Mouse (Mus musculus) intestine, postnatal 0 days (tissue): ENCODE measurements around the gene Fitm2. TPM values are rescaled to one million over a fixed set of nuclear protein-coding genes. Genes with fewer than 3 reads are reported as not detected.
A peak's percentile ranks its signal among the peaks of the same experiment; 100 is the strongest.
"Not testable (repeated sequence)": the region's sequence is repeated elsewhere in the genome, so short reads cannot be mapped to it uniquely, and the experiment has no call there.

ENCODE experiments used
- ATAC-seq: fragments of 200-750 bp; cut with Nextera tagmentation; 2 replicates; pipeline ENCODE4 v1.8.0; 2017; ENCODE audit warnings: mild to moderate bottlenecking, moderate TSS enrichment, moderate library complexity
- H3K27ac ChIP-seq: fragments of 300-500 bp; sonication (generic); 2 replicates; pipeline ENCODE4 v1.5.1; 2014; ENCODE audit warnings: mild to moderate bottlenecking, low read depth, low read length, moderate library complexity
- H3K27me3 ChIP-seq: fragments of 300-500 bp; sonication (generic); replicated peaks from 2 replicates; pipeline ENCODE4 v1.6.1; 2014; ENCODE audit warnings: low read length, mixed read lengths; ENCODE audit not compliant: control insufficient read depth, insufficient read depth
- H3K36me3 ChIP-seq: fragments of 300-500 bp; sonication (generic); 2 replicates; pipeline ENCODE4 v1.6.1; 2014; ENCODE audit warnings: mild to moderate bottlenecking, moderate library complexity; ENCODE audit not compliant: control insufficient read depth, insufficient read depth
- H3K4me1 ChIP-seq: fragments of 300-500 bp; sonication (generic); replicated peaks from 2 replicates; pipeline ENCODE4 v1.6.1; 2014; ENCODE audit warnings: antibody characterized with exemption, low read length, mixed read lengths; ENCODE audit not compliant: control insufficient read depth, insufficient read depth
- H3K4me2 ChIP-seq: fragments of 300-500 bp; sonication (generic); replicated peaks from 2 replicates; pipeline ENCODE4 v1.6.1; 2014; ENCODE audit warnings: low read depth, mild to moderate bottlenecking, moderate library complexity
- H3K4me3 ChIP-seq: fragments of 300-500 bp; sonication (generic); 2 replicates; pipeline ENCODE4 v1.5.1; 2014; ENCODE audit warnings: low read depth, low read length
- H3K9ac ChIP-seq: fragments of 300-500 bp; sonication (generic); 2 replicates; pipeline ENCODE4 v1.6.1; 2014; ENCODE audit warnings: mild to moderate bottlenecking, low read depth, low read length
- H3K9me3 ChIP-seq: fragments of 300-500 bp; sonication (generic); 2 replicates; pipeline ENCODE4 v1.6.1; 2016; ENCODE audit warnings: mixed run types; ENCODE audit not compliant: control insufficient read depth
- CTCF ChIP-seq: sonication (generic); IDR thresholded peaks from 2 replicates; pipeline ENCODE4 v1.5.1; 2016; ENCODE audit warnings: low read depth, mild to moderate bottlenecking, control low read depth, antibody characterized with exemption, moderate library complexity
- WGBS: fragments of 180-500 bp; shearing (Covaris S2); extraction: QIAGEN DNeasy Blood & Tissue Kit; methylation state at CpG from one replicate; pipeline ENCODE4 v1.1.7; 2014; 5-methylcytosine and 5-hydroxymethylcytosine counted together
- polyA plus RNA-seq: library from polyadenylated mRNA; unstranded; fragments of >200 nt; fragmentation: Nextera tagmentation; extraction: Ambion mirVana; gene quantifications from 2 replicates; pipeline ENCODE4 v1.2.1, GENCODE M21; 2015

The Fitm2 gene
- polyA plus RNA-seq, 1 experiment from 2014 or later = 5.3 TPM

DNA sequence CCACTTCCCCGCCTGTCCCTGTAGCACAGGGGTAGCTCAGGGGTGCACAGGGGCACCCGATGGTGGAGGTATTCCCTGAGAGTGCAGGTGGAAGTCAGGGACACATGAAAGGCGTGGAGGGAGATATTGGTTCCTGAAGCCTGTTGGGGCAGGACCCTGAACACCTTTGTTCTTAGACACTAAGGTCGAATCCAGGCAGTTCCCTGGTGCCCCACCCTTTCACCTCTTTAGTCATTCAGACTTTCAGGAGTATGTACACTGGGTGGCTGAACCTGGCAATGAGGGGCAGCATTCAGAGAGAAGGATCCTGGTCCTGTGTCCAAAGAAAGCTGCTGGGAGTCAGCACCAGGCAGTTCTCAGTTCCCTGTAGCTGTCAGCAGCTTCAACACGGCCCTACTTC, 10.0 kb downstream of the Fitm2 start:
- Histone ChIP-seq H3K9me3 (no peaks in the 10 kb centered on the region), H3K4me2 (no peak overlapping the region), H3K4me3 (no peak overlapping the region), H3K27ac (no peak overlapping the region), H3K27me3 (peaks cover 15% of the 10 kb centered on the region; the same call in 1 of the 2 replicates), H3K36me3 (peaks cover 7% of the 10 kb centered on the region; the same call in 1 of the 2 replicates), H3K4me1 (no peaks in the 10 kb centered on the region), H3K9ac (no peak overlapping the region)
- no peak for TF ChIP-seq CTCF
- WGBS = 33% methylated on average over 5 of the region's 5 CpGs
- ATAC-seq = no peak

DNA sequence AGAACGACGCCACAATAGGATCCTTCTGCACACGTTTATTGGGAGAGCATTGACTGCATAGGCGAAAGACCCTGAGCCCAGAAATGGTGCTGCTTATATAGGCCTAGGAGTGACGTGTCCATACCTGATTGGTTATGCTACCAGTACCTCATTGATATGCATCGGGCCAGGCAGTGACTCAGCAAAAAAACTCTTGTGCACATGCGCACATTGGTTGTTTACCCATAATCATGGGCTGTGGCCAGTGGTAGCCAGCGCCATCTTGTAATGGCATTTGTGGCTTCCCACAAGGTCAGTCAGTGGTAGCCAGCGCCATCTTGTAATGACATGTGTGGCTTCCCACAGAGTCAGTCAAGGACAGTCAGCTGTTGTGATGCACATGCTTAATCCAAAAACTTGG, 11.1 kb downstream of the Fitm2 start:
- ATAC-seq, H3K27ac ChIP-seq, H3K36me3 ChIP-seq, H3K9ac ChIP-seq, H3K9me3 ChIP-seq, H3K4me3 ChIP-seq, H3K4me2 ChIP-seq, H3K4me1 ChIP-seq: not testable (repeated sequence)
- H3K27me3 ChIP-seq = peaks cover 15% of the 10 kb centered on the region; the same call in 1 of the 2 replicates
- 96% methylated on average over 9 of the region's 9 CpGs for WGBS

DNA sequence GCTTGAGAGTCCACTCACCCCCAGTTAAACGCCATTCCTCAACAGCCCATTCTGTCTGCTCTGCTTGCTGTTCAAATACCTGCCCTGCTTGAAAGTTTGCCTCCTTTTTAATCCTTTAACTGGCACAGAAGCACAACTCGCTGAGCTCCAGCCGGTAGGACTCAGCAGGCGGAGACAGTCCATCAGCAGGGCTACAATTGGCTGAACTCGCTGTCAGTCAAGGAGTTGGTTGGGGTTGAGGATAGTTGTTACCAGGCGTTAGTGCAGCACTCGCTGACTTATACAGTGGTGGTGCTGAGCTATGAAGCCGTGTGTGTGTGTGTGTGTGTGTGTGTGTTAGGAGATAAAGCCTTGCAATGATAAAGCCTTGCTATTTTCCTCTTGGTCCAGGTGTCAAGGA, 11.8 kb downstream of the Fitm2 start:
- TF ChIP-seq CTCF = no peak
- H3K4me3 ChIP-seq = no peak overlapping the region
- no peaks in the 10 kb centered on the region for H3K4me1 ChIP-seq
- H3K4me2 ChIP-seq = no peak overlapping the region
- H3K9me3 ChIP-seq = no peaks in the 10 kb centered on the region
- H3K9ac ChIP-seq = no peak overlapping the region
- WGBS = 91% methylated on average over 8 of the region's 8 CpGs
- peaks cover 15% of the 10 kb centered on the region; the same call in 1 of the 2 replicates for H3K27me3 ChIP-seq
- no peak for ATAC-seq
- peaks cover 4% of the 10 kb centered on the region; the same call in 1 of the 2 replicates for H3K36me3 ChIP-seq
- H3K27ac ChIP-seq = no peak overlapping the region

DNA sequence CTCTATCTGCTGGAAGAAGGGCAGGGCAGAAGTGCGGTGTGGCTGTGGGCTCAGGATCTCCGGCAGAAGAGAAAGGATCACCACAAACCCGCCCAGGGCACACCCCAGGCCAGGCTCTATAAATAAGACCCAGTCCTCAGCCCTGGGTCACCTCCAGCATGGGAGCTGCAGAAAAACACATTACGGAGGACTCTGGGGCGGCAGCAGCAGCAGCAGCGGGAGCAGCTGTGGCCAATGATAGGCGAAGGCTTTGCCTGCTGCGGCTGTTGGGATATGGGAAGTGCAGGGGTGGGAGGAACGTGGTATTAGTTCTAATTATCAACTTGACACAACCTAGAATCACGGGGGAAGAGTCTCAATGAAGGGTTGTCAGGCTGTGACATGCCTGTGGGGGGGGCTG, 13.0 kb downstream of the Fitm2 start:
- no peak overlapping the region for H3K4me2 ChIP-seq
- WGBS = 32% methylated on average over 10 of the region's 10 CpGs
- H3K9me3 ChIP-seq = no peaks in the 10 kb centered on the region
- H3K9ac ChIP-seq = no peak overlapping the region
- no peaks in the 10 kb centered on the region for H3K4me1 ChIP-seq
- H3K36me3 ChIP-seq = no peaks in the 10 kb centered on the region
- no peak for ATAC-seq
- no peak for TF ChIP-seq CTCF
- H3K4me3 ChIP-seq = no peak overlapping the region
- H3K27ac ChIP-seq = no peak overlapping the region
- H3K27me3 ChIP-seq = peaks cover 15% of the 10 kb centered on the region; the same call in 1 of the 2 replicates

DNA sequence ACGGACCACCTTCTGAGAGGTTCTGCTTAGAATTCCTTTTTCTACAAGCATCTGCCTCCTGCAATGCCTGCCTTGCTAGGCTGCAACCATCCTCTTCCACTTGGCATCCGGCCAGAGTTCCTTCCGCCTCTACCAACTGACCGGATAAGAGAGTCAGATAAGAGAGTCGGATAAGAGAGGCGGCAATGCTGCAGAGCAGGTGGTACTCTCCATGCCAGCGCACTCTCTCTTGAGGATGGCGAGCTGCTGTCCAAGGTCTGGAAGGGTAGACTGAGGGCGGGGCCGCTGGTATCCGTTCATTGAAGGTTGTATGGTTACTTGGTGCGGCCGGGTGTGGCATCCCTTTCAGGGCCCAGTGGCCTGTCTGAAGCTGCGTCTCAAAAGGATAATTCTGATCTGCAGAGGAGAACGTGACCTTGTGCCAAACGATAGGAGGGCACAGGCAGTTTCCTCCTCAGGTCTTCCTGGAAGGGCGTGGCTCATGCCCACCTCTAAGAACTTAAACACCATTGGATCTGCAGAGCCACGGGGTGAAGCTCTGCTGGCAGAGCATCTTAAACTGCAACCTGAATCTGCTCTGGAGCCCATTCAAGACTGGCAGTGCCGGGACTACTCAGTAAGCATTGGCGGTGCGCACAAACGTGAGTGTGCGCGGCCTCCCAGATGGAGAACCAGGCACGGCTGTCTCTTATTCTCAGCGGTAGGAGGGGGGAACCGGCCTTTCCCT, 13.7 kb downstream of the Fitm2 start:
- ATAC-seq = peak; percentile 58

DNA sequence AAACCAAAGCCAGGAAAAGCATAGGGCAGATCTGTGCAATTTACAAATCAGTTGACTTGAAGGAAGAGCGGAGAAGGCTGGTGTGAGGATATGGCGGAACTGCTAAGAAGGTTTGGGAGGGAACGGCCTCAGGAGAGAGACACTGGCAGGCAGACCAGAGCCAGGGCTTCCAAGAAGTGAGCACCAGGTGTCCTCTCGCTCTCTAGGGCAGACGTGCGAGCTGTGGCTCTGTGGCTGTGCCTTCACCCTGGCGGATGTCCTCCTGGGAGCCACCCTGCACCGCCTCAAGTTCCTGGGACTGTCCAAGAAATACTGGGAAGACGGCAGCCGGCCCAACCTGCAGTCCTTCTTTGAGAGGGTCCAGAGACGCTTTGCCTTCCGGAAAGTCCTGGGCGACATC, 19.1 kb downstream of the Fitm2 start:
- Histone ChIP-seq H3K4me2 (no peak overlapping the region), H3K4me1 (no peaks in the 10 kb centered on the region), H3K9me3 (no peaks in the 10 kb centered on the region), H3K9ac (no peak overlapping the region), H3K4me3 (no peak overlapping the region), H3K36me3 (no peaks in the 10 kb centered on the region), H3K27me3 (0 out of 2 replicates have a peak, but pooled peaks cover 4% of the 10 kb centered on the region), H3K27ac (no peak overlapping the region)
- no peak for ATAC-seq
- no peak for TF ChIP-seq CTCF
- 77% methylated on average over 13 of the region's 13 CpGs for WGBS

More for the DNA sequence above, 13.7 kb downstream of the Fitm2 start:
- Histone ChIP-seq H3K4me1 (no peaks in the 10 kb centered on the region), H3K36me3 (no peaks in the 10 kb centered on the region), H3K27ac (no peak overlapping the region), H3K4me3 (no peak overlapping the region), H3K4me2 (no peak overlapping the region), H3K9me3 (no peaks in the 10 kb centered on the region), H3K9ac (no peak overlapping the region), H3K27me3 (peaks cover 15% of the 10 kb centered on the region; the same call in 1 of the 2 replicates)
- no peak for TF ChIP-seq CTCF
- WGBS = 40% methylated on average over 27 of the region's 27 CpGs
